Mouse (Mus musculus) bone marrow, adult 2 months (tissue): Measurements from ENCODE around the gene 1700057G04Rik.

ENCODE experiments used
- CTCF ChIP-seq: fragments of 200-500 bp; IDR thresholded peaks from 2 replicates; pipeline ENCODE4 v1.5.1; 2011; ENCODE audit warnings: low read length, control low read depth; ENCODE audit not compliant: control insufficient read depth, insufficient read depth
- POLR2A ChIP-seq: fragments of 200-500 bp; IDR thresholded peaks from 2 replicates; pipeline ENCODE4 v1.6.1; 2011; ENCODE audit warnings: low read depth, mild to moderate bottlenecking, control low read depth, low read length, borderline replicate concordance; ENCODE audit not compliant: control insufficient read depth

DNA sequence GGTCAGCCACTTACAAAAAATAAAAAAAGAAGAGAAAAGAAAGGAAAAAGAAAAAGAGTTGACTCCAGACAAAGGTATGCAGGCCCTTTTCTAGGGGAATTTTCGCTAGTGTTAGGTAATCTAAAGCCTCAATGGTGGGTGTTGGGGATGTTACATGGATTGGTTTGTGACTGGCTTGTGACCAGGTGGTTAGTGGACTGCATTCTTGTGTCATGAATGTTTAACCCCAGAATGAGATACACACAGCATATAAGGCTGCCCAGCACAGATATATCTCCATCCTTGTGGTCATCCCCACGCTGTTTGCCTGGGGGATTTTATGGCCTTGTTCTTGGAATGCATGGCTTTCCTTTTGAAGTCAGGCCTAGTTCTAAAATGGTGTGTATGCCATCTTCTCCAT, 35.9 kb upstream of the 1700057G04Rik start:
- TF ChIP-seq POLR2A (no peak), CTCF (no peak)
